Mouse (Mus musculus) stomach, postnatal 0 days (tissue): ENCODE measurements around the gene Rasgef1b.

Source experiments
- CTCF ChIP-seq: IDR thresholded peaks from 2 replicates; pipeline ENCODE4 v1.5.1; 2016; ENCODE audit warnings: antibody characterized with exemption, low read depth, mild to moderate bottlenecking, moderate library complexity
- EP300 ChIP-seq: optimal IDR thresholded peaks from 2 replicates; pipeline ENCODE3; 2016; ENCODE audit warnings: antibody characterized with exemption

GRCm38 (mm10) chr5:99413851-99414250, 315.0 kb downstream of the Rasgef1b start:
- TF ChIP-seq CTCF (no peak), EP300 (no peak)
